Mouse (Mus musculus): ENCODE data around the gene Olfr765.
"Not testable (repeated sequence)": the region's sequence is repeated elsewhere in the genome, so short reads cannot be mapped to it uniquely, and the experiment has no call there.

The Olfr765 gene

DNA sequence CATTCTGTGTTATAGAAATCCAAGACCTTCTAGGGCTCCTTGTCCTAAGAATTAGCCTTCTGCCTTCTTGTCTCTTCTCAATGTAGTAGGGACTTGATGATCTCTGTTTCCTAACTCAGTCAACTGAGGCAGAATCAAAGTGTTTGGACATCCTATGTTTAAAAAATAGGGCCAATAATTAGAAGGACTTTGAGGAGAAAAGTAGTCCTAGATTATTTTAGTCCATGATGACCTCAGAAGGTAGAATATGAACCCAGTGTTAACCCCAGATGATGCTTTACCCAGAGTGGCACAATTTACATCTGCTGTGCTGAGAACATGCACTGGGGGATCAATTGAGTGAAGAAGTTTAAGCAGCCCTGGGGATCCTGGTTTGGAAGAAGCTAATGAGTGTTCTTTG is at the start of gene Olfr765:
Olfr765 (minus strand) TSS at position 101 of the 400 bp plus-strand sequence.
- in situ Hi-C loops (cut with MboI): not testable (repeated sequence)

DNA sequence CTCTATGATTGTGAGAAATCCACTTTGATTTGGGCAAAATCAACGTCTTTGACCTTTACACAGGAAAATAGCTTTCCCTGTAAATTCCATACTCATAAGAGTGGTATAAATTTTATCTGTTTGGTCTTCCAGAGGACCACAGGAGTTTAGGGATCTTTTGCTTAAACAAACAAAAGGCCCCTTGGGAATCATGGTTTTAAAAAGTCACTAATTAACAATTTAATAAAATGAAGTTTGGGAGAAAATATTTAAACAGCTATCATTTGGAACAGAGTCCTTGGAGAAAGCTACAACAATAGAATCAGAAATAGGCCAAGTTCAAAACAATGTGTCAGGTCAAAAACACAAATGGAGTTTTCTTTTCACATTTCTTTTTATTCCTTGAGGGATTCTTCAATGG is 49.5 kb upstream of the Olfr765 start, which contains the start of gene Olfr768:
Olfr768 (minus strand) TSS at position 101 of the 400 bp plus-strand sequence.
- in situ Hi-C loops (cut with MboI): no loop called here

- in situ Hi-C loops (cut with MboI): not testable (repeated sequence)
Measured at GRCm38 (mm10) chr10:129082810-129083209, 33.0 kb upstream of the Olfr765 start, which contains the start of gene Olfr767. Olfr767 (minus strand) TSS chr10:129082910.

DNA sequence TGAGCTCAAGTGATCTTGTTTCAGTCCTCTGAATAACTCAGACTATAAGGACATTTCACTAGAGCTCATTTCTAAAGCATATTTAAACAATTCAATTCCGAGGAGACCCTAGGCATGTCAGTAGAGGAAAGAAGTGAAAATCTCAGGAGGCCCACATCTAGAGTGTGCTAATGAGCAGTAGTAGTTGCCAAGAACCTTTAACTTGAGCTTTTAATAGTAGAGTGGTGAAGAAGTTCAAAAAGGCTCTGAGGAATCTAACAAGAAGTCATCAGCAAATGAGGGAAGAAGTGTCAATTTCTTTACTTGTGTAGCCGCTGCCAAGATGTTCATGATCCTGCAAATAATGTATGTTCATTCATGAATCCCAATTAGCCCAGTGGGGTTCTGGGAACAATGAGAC is 19.1 kb upstream of the Olfr765 start, which contains the start of gene Olfr766-ps1:
Olfr766-ps1 (minus strand) TSS at position 101 of the 400 bp plus-strand sequence.
- in situ Hi-C loops (cut with MboI): no loop called here

GRCm38 (mm10) chr10:129039796-129040195 is 10.0 kb downstream of the Olfr765 start, which contains the start of gene Olfr764-ps1:
Olfr764-ps1 (minus strand) TSS chr10:129039896.
- in situ Hi-C loops (cut with MboI): no loop called here

- in situ Hi-C loops (cut with MboI): no loop called here
Measured at GRCm38 (mm10) chr10:129028343-129028742, 21.5 kb downstream of the Olfr765 start.

GRCm38 (mm10) chr10:129026018-129026662 is 23.7 kb downstream of the Olfr765 start:
- in situ Hi-C loops (cut with MboI): no loop called here

GRCm38 (mm10) chr10:129023319-129023718 is 26.5 kb downstream of the Olfr765 start:
- in situ Hi-C loops (cut with MboI): no loop called here

GRCm38 (mm10) chr10:129014477-129014876 is 35.3 kb downstream of the Olfr765 start:
- in situ Hi-C loops (cut with MboI): no loop called here

DNA sequence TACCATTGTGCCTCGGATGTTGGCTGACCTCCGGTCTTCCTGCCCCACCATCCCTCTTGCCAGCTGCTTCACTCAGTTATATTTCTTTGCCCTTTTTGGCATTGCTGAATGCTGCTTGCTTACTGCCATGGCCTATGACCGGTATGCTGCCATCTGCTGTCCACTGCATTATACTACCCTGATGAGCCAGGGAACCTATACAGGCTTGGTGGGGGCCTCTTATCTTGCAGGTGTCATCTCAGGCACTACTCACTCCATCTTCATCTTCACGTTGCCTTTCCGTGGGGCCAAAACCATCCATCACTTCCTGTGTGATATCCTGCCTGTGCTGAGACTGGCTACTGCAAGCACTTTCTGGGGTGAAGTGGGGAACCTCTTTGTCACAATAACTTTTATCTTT is 38.3 kb downstream of the Olfr765 start:
- in situ Hi-C loops (cut with MboI): not testable (repeated sequence)

GRCm38 (mm10) chr10:129010288-129010841 is 39.4 kb downstream of the Olfr765 start, which contains the start of gene Olfr763:
Olfr763 (plus strand) TSS chr10:129010791.
- in situ Hi-C loops (cut with MboI): no loop called here

DNA sequence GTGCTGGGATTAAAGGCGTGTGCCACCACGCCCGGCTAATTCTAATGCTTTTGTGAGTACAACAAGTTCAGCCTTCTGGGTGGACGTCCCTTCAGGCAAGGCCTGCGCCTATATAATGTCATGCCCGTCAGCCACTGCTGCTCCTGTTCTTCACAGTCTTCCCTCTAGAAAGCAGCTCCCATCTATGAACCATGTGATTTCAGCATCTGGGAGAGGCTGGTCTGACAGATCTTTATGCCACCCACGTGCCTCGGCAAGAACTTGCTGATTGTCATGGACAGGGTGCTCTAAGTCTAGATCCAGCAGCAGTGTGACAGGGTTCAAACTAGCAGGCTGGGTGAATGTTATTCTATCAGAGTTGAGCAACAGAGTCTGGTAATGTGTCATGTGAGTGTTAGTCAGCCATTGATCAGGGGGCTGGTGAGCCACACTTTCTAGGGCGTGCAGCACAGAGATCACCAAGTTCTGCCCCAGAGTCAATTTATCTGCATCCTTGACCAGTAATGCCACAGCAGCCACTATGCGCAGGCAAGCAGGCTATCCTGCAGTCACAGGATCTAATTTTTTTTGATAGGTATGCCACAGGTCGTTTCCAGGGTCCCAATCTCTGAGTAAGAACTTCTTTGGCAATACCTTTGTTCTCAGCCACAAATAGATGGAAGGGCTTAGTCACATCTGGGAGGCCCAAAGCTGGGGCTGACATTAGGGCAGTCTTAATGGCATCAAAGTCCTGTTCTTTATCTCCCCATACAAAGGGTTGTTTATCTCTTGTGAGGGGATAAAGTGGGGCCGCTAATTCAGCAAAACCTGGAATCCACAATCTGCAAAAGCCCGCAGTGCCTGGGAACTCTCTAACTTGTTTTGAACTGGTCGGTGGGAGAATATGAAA is 45.5 kb downstream of the Olfr765 start:
- in situ Hi-C loops (cut with MboI): no loop called here

DNA sequence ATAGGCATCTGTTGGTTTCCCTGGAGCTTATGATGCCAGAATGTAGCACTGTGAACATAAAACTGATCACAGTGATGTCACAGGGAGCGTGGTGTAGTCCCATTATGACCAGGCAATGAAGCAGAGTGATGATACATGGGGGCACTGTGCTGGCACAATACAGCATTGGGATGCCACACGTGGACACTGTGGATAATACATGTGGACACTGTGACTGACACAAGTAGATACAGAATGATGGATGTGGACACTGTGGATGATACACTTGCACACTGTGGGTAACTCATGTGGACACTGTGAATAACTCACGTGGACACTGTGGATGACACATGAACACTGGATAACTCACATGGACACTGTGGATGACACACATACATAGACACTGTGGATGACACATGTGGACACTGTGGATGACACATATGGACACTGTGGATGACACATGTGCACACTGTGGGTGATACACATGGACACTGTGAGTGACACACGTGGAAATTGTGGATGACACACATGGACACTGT is 53.2 kb downstream of the Olfr765 start:
- in situ Hi-C loops (cut with MboI): no loop called here

GRCm38 (mm10) chr10:128995796-128996195 is 54.0 kb downstream of the Olfr765 start:
- in situ Hi-C loops (cut with MboI): no loop called here

Measured in mature B cell (primary cell).